Mouse (Mus musculus) brain, embryonic 14.5 days (tissue): ENCODE measurements around the gene Borcs7.

ENCODE experiments used
- CTCF ChIP-seq: fragments of 200-500 bp; IDR thresholded peaks from 2 replicates; pipeline ENCODE4 v1.5.1; 2012; ENCODE audit warnings: inconsistent platforms, mild to moderate bottlenecking, moderate library complexity, borderline replicate concordance; ENCODE audit not compliant: insufficient read depth, insufficient read length; ENCODE audit errors: extremely low read depth
- POLR2A ChIP-seq: fragments of 200-500 bp; IDR thresholded peaks from 2 replicates; pipeline ENCODE4 v1.6.1; 2012; ENCODE audit warnings: mild to moderate bottlenecking, inconsistent platforms, borderline replicate concordance; ENCODE audit not compliant: poor library complexity, insufficient read depth, insufficient read length, severe bottlenecking; ENCODE audit errors: extremely low read depth

GRCm38 (mm10) chr19:46693146-46693545 lies 3.4 kb downstream of the Borcs7 start:
- no peak for TF ChIP-seq CTCF
- TF ChIP-seq POLR2A, result no peak
